Mouse (Mus musculus): ENCODE measurements at regions not wholly inside any gene's neighbourhood (a gene's known extent, or its start where the extent isn't known, plus 50 kb on each side); places are given as distances from the start of the nearest gene placed in this dataset.

GRCm38 (mm10) chr11:22592706-22593105 lies 80.8 kb downstream of the Tmem17 start:
- TF ChIP-seq CTCF (IDR thresholded peaks at IDR 0.05; ENCODE audit: low read depth) (no peak), EP300 (IDR thresholded peaks at IDR 0.05; ENCODE audit: low read depth) (no peak)
